Mouse (Mus musculus) C2C12 (cell line): Measurements from ENCODE around the gene Atf5. TPM values are rescaled to one million over a fixed set of nuclear protein-coding genes. Genes with fewer than 3 reads are reported as not detected.

Source experiments
- H3K27me3 ChIP-seq: one replicate; pipeline ENCODE4 v1.6.1; 2011; ENCODE audit not compliant: control insufficient read depth, insufficient read depth, insufficient read length
- H3K36me3 ChIP-seq: one replicate; pipeline ENCODE4 v1.6.1; 2011; ENCODE audit not compliant: control insufficient read depth, insufficient read depth
- H3K4me3 ChIP-seq: one replicate; pipeline ENCODE4 v1.5.1; 2011; ENCODE audit warnings: mild to moderate bottlenecking, control low read depth; ENCODE audit not compliant: poor library complexity, insufficient read depth, severe bottlenecking
- H3K79me2 ChIP-seq: one replicate; pipeline ENCODE4 v1.6.1; 2011; ENCODE audit not compliant: control insufficient read depth, insufficient read depth
- H3K79me3 ChIP-seq: one replicate; pipeline ENCODE4 v1.6.1; 2011; ENCODE audit warnings: low read depth, control low read depth
- H3ac ChIP-seq: one replicate; pipeline ENCODE3; 2011; ENCODE audit warnings: low read depth; ENCODE audit not compliant: control insufficient read depth, insufficient read length
- CEBPB ChIP-seq: IDR thresholded peaks from one replicate; pipeline ENCODE4 v1.6.1; 2011; ENCODE audit warnings: low read depth, mild to moderate bottlenecking, control low read depth, moderate library complexity
- CTCF ChIP-seq: IDR thresholded peaks from one replicate; pipeline ENCODE4 v1.5.1; 2011; ENCODE audit not compliant: control insufficient read depth, insufficient read depth, insufficient read length
- FOSL1 ChIP-seq: IDR thresholded peaks from one replicate; pipeline ENCODE4 v1.8.0; 2011; ENCODE audit warnings: mild to moderate bottlenecking, low read length; ENCODE audit not compliant: poor library complexity, insufficient read depth, severe bottlenecking
- MAX ChIP-seq: IDR thresholded peaks from one replicate; pipeline ENCODE4 v1.6.1; 2011; ENCODE audit warnings: mild to moderate bottlenecking, control low read depth
- MYOD1 ChIP-seq: IDR thresholded peaks from one replicate; pipeline ENCODE4 v1.6.1; 2011; ENCODE audit warnings: low read depth; ENCODE audit not compliant: control insufficient read depth, insufficient read length
- MYOG ChIP-seq: IDR thresholded peaks from one replicate; pipeline ENCODE4 v1.6.1; 2011; ENCODE audit not compliant: control insufficient read depth, insufficient read length; ENCODE audit errors: extremely low read depth
- USF1 ChIP-seq: IDR thresholded peaks from one replicate; pipeline ENCODE4 v1.6.1; 2011; ENCODE audit warnings: low read depth, mild to moderate bottlenecking, control low read depth, moderate library complexity
- polyA plus RNA-seq: library from polyadenylated mRNA; unstranded; fragments of >200 nt; fragmentation: generic; extraction: Trizol; gene quantifications from one replicate; pipeline ENCODE4 v1.2.1, GENCODE M21; 2012; ENCODE audit warnings: missing spikeins

The Atf5 gene
- polyA plus RNA-seq, 1 experiment = 290 TPM

GRCm38 (mm10) chr7:44852259-44853027 is 36.0 kb upstream of the Atf5 start:
- Histone ChIP-seq H3K79me2 (peaks cover 54% of the 10 kb centered on the region), H3K36me3 (peaks cover 9% of the 10 kb centered on the region), H3K27me3 (no peaks in the 10 kb centered on the region), H3ac (no peak overlapping the region), H3K79me3 (peaks cover 23% of the 10 kb centered on the region), H3K4me3 (no peak overlapping the region)
- TF ChIP-seq CTCF = no peak
- TF ChIP-seq CEBPB = no peak
- no peak for TF ChIP-seq MYOG
- no peak for TF ChIP-seq FOSL1
- no peak for TF ChIP-seq MAX
- TF ChIP-seq MYOD1 = no peak
- TF ChIP-seq USF1 = no peak

GRCm38 (mm10) chr7:44851625-44852234 is 35.3 kb upstream of the Atf5 start:
- Histone ChIP-seq H3K79me2 (peaks cover 53% of the 10 kb centered on the region), H3K79me3 (peaks cover 24% of the 10 kb centered on the region), H3K36me3 (peaks cover 9% of the 10 kb centered on the region), H3K27me3 (no peaks in the 10 kb centered on the region), H3K4me3 (no peak overlapping the region), H3ac (no peak overlapping the region)
- TF ChIP-seq MAX (no peak), MYOG (no peak), USF1 (no peak), CTCF (no peak), FOSL1 (no peak), MYOD1 (no peak), CEBPB (no peak)

- Histone ChIP-seq H3K4me3 (peak overlapping the region; percentile 82), H3K79me2 (peaks cover 53% of the 10 kb centered on the region), H3ac (peak overlapping the region; percentile 71), H3K27me3 (no peaks in the 10 kb centered on the region), H3K79me3 (peaks cover 24% of the 10 kb centered on the region), H3K36me3 (peaks cover 15% of the 10 kb centered on the region)
- no peak for TF ChIP-seq MAX
- TF ChIP-seq MYOD1 = no peak
- TF ChIP-seq FOSL1 = no peak
- TF ChIP-seq MYOG = no peak
- TF ChIP-seq CTCF = no peak
- no peak for TF ChIP-seq USF1
These were observed 34.5 kb upstream of the Atf5 start for GRCm38 (mm10) chr7:44850789-44851624.

GRCm38 (mm10) chr7:44850146-44850545 is 33.7 kb upstream of the Atf5 start:
- Histone ChIP-seq H3K79me2 (peaks cover 53% of the 10 kb centered on the region), H3K79me3 (peaks cover 24% of the 10 kb centered on the region), H3K27me3 (no peaks in the 10 kb centered on the region), H3ac (peak overlapping the region; percentile 93), H3K36me3 (peaks cover 17% of the 10 kb centered on the region), H3K4me3 (peak overlapping the region; percentile 82)
- no peak for TF ChIP-seq FOSL1
- no peak for TF ChIP-seq MYOG
- TF ChIP-seq MYOD1 = no peak
- no peak for TF ChIP-seq CEBPB
- no peak for TF ChIP-seq MAX
- TF ChIP-seq CTCF = no peak

- Histone ChIP-seq H3K27me3 (no peaks in the 10 kb centered on the region), H3K79me3 (peaks cover 24% of the 10 kb centered on the region), H3ac (peak overlapping the region; percentile 93), H3K36me3 (peaks cover 17% of the 10 kb centered on the region), H3K79me2 (peaks cover 53% of the 10 kb centered on the region), H3K4me3 (peak overlapping the region; percentile 82)
- TF ChIP-seq MYOD1 (no peak), CEBPB (peak; percentile 56), MAX (peak; percentile 60), MYOG (no peak), USF1 (peak; percentile 46)
These were observed 33.1 kb upstream of the Atf5 start for GRCm38 (mm10) chr7:44849416-44850111.
